Mouse (Mus musculus) lung, postnatal 0 days (tissue): Measurements from ENCODE around the gene Cnn2. TPM values are rescaled to one million over a fixed set of nuclear protein-coding genes. Genes with fewer than 3 reads are reported as not detected.
A peak's percentile ranks its signal among the peaks of the same experiment; 100 is the strongest.

Experiments
- ATAC-seq: fragments of 200-750 bp; cut with Nextera tagmentation; 2 replicates; pipeline ENCODE4 v1.8.0; 2017; ENCODE audit warnings: moderate library complexity
- DNase-seq: peaks from one replicate; pipeline ENCODE4 v3.0.0-alpha.2; 2016; ENCODE audit warnings: low spot score
- H3K27ac ChIP-seq: fragments of 300-500 bp; sonication (generic); 2 replicates; pipeline ENCODE4 v1.5.1; 2014; ENCODE audit warnings: antibody characterized with exemption, mild to moderate bottlenecking, low read length, mixed read lengths
- H3K27me3 ChIP-seq: fragments of 300-500 bp; sonication (generic); replicated peaks from 2 replicates; pipeline ENCODE4 v1.6.1; 2014; ENCODE audit warnings: low read length, mixed read lengths; ENCODE audit not compliant: insufficient read depth
- H3K36me3 ChIP-seq: fragments of 300-500 bp; sonication (generic); 2 replicates; pipeline ENCODE4 v1.6.1; 2014; ENCODE audit warnings: low read length, mixed read lengths; ENCODE audit not compliant: insufficient read depth
- H3K4me1 ChIP-seq: fragments of 300-500 bp; sonication (generic); 2 replicates; pipeline ENCODE4 v1.6.1; 2014; ENCODE audit warnings: antibody characterized with exemption, low read depth, low read length, mixed read lengths; ENCODE audit not compliant: insufficient read depth
- H3K4me2 ChIP-seq: fragments of 300-500 bp; sonication (generic); replicated peaks from 2 replicates; pipeline ENCODE4 v1.6.1; 2014; ENCODE audit warnings: low read depth, mild to moderate bottlenecking, low read length, moderate library complexity, mixed read lengths
- H3K4me3 ChIP-seq: fragments of 300-500 bp; sonication (generic); 2 replicates; pipeline ENCODE4 v1.5.1; 2014; ENCODE audit warnings: low read depth, low read length
- H3K9ac ChIP-seq: fragments of 300-500 bp; sonication (generic); replicated peaks from 2 replicates; pipeline ENCODE4 v1.6.1; 2014; ENCODE audit warnings: low read depth, mild to moderate bottlenecking
- H3K9me3 ChIP-seq: fragments of 300-500 bp; sonication (generic); 2 replicates; pipeline ENCODE4 v1.6.1; 2016; ENCODE audit warnings: low read length, mixed read lengths
- CTCF ChIP-seq: IDR thresholded peaks from 2 replicates; pipeline ENCODE4 v1.5.1; 2016; ENCODE audit warnings: antibody characterized with exemption, mild to moderate bottlenecking
- EP300 ChIP-seq: IDR thresholded peaks from 2 replicates; pipeline ENCODE4 v1.6.1; 2016; ENCODE audit warnings: antibody characterized with exemption, mild to moderate bottlenecking, control low read depth
- WGBS: fragments of 180-500 bp; shearing (Covaris S2); extraction: QIAGEN DNeasy Blood & Tissue Kit; methylation state at CpG from one replicate; pipeline ENCODE4 v1.1.7; 2014; 5-methylcytosine and 5-hydroxymethylcytosine counted together
- polyA plus RNA-seq: library from polyadenylated mRNA; unstranded; fragments of >200 nt; fragmentation: Nextera tagmentation; extraction: Ambion mirVana; gene quantifications from 2 replicates; pipeline ENCODE4 v1.2.1, GENCODE M21; 2015

Cnn2 gene
- polyA plus RNA-seq, 1 experiment from 2014 or later, result 483 TPM

DNA sequence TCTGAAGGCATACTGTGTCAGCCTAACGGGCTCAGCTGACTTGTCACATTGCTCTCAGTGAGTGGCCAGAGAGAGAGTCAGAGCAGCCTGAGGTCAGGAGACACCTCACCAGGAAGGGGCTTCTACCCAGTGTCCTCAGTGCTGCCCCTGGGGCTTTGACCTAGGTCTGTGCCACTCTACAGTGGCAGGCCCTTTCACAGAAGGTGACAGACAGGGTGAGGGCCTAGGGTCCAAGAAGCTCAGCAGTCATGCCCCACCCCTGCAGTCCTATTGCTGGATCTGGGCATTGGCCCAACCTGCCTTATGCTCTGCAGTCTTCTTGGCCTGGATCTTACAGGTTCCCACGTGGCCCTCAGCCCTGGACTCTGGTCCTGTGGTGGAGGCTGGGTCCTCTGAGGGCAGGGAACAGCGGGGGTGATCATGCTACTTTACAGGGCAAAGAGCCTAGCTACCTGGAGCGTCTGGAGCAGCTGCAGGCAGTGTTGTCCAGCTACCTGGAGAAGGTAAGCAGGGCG, 21.4 kb upstream of the Cnn2 start:
- H3K9me3 ChIP-seq, result no peaks in the 10 kb centered on the region
- 89% methylated on average over 5 of the region's 5 CpGs for WGBS
- no peak for DNase-seq
- ATAC-seq, result no peak
- peaks cover 16% of the 10 kb centered on the region for H3K36me3 ChIP-seq
- no peak for TF ChIP-seq CTCF
- TF ChIP-seq EP300, result no peak
- H3K27me3 ChIP-seq, result peaks cover 4% of the 10 kb centered on the region; the same call in 1 of the 2 replicates
- no peak overlapping the region for H3K27ac ChIP-seq
- no peak overlapping the region for H3K4me2 ChIP-seq
- no peak overlapping the region for H3K9ac ChIP-seq
- 0 out of 2 replicates have a peak, but pooled peaks cover 4% of the 10 kb centered on the region for H3K4me1 ChIP-seq
- H3K4me3 ChIP-seq, result no peak overlapping the region

DNA sequence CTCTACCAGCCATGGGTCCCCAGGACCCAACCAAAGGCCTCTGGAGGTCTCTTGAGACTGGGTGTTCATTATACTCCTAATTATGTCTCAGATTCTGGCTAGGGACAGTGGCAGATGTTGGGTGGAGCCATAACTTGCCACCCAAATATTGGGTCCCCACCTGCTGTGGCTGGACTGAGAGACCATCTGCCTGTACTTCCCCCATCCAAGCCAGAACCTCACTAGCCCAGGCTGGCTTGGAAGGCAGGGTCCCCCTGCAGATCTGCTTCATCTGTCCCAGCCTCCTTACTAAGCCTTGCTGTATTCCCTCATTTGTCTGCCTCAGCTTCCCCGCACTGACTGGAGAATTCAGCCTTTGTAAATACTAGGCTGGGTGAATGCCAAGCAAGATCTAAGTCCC, 20.2 kb upstream of the Cnn2 start:
- ATAC-seq, result no peak
- H3K27ac ChIP-seq, result no peak overlapping the region
- 65% methylated on average over 1 of the region's 1 CpGs for WGBS
- H3K27me3 ChIP-seq, result peaks cover 6% of the 10 kb centered on the region; the same call in 1 of the 2 replicates
- no peaks in the 10 kb centered on the region for H3K9me3 ChIP-seq
- 0 out of 2 replicates have a peak, but pooled peaks cover 4% of the 10 kb centered on the region for H3K4me1 ChIP-seq
- H3K4me2 ChIP-seq, result no peak overlapping the region
- TF ChIP-seq CTCF, result no peak
- no peak for TF ChIP-seq EP300
- no peak overlapping the region for H3K9ac ChIP-seq
- H3K36me3 ChIP-seq, result peaks cover 16% of the 10 kb centered on the region
- no peak for DNase-seq
- H3K4me3 ChIP-seq, result no peak overlapping the region

DNA sequence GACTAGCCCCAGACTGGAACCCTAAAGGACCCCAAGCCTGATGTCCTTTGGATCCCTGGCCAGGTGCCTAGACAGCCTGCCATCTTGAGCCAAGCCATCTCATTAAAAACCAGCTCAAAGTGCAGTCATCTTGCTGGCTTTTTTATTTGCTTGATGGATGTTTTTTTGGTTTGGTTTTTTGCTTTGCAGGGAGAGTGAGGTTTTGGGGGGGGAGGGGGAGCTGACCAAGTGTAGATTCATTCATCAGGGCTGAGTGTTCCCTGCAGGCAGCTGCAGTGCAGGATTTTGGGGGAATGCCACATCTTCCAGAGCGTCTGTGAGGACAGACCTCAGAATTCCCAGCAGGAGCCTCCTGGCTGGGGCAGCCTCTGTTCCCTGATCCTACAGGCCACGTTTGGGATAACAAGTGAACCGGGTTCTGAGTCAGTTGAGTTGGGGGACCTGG, 19.2 kb upstream of the Cnn2 start:
- Histone ChIP-seq H3K27ac (no peak overlapping the region), H3K4me2 (no peak overlapping the region), H3K9ac (no peak overlapping the region), H3K9me3 (no peaks in the 10 kb centered on the region), H3K27me3 (peaks cover 6% of the 10 kb centered on the region; the same call in 1 of the 2 replicates), H3K4me1 (0 out of 2 replicates have a peak, but pooled peaks cover 4% of the 10 kb centered on the region), H3K4me3 (no peak overlapping the region), H3K36me3 (peaks cover 16% of the 10 kb centered on the region)
- TF ChIP-seq EP300, result no peak
- peak; percentile 7; the same call in 1 of the 2 replicates for TF ChIP-seq CTCF
- DNase-seq, result no peak
- 27% methylated on average over 3 of the region's 3 CpGs for WGBS
- no peak for ATAC-seq

DNA sequence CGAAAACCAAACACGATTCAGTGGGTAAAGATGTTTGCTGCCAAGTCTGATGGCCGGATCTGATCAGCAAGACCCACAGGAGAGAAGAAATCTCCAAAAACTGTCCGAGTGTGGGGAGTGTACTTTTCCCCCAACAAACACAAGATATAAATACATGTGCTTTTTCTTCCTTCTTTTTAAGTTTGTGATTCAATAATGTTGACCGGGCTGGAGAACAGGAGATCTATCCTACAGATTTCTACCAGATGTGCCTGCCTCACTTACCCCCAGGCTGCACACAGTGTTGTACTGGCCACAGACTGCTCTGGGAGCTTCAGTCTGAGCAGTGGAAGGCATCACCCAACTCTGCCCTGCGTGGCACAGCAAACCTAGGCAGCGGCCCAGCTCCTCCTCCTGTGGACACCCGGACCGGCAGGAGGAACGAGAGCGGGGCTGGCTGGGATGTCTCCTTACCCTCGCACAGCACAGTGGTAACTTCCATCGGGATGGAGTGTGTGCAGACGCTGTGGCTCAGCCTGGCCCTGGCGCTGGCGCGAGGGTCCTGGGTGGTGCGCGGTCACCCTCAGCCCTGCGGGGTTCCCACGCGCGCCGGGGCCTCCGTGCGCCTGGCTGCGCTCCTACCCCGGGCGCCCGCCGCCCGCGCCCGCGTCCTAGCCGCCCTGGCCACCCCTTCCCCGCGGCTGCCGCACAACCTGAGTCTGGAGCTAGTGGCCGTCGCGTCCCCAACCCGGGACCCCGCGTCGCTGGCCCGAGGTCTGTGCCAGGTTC, 17.8 kb upstream of the Cnn2 start, which contains the start of gene Grin3b:
Grin3b (plus strand) TSS at position 301 of the 768 bp plus-strand sequence.
- Histone ChIP-seq H3K9me3 (no peaks in the 10 kb centered on the region), H3K4me3 (peak within 1 kb of the TSS; percentile 12; the same call in 1 of the 2 replicates), H3K4me1 (0 out of 2 replicates have a peak, but pooled peaks cover 4% of the 10 kb centered on the region), H3K9ac (no peak within 1 kb of the TSS), H3K36me3 (peaks cover 13% of the 10 kb centered on the region), H3K4me2 (peak within 1 kb of the TSS; percentile 44), H3K27ac (no peak within 1 kb of the TSS), H3K27me3 (peaks cover 6% of the 10 kb centered on the region; the same call in 1 of the 2 replicates)
- 5% methylated on average over 45 of the region's 47 CpGs for WGBS
- DNase-seq (no peak), ATAC-seq (no peak)
- TF ChIP-seq CTCF (no peak), EP300 (no peak)

DNA sequence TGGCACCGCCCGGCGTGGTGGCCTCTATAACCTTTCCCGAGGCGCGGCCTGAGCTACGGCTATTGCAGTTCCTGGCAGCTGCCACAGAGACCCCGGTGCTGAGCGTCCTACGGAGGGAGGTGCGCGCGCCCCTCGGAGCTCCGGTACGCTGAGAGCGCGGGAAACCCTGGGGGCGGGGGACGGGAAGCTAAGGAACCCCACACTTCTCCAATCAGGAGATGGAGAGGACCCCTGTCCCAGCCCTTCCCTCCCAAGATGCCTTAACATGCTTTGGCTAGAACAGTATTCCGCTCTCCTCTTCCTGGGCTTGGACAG, 17.2 kb upstream of the Cnn2 start:
- WGBS, result 4% methylated on average over 20 of the region's 21 CpGs
- TF ChIP-seq CTCF (no peak), EP300 (no peak)
- no peak for ATAC-seq

DNA sequence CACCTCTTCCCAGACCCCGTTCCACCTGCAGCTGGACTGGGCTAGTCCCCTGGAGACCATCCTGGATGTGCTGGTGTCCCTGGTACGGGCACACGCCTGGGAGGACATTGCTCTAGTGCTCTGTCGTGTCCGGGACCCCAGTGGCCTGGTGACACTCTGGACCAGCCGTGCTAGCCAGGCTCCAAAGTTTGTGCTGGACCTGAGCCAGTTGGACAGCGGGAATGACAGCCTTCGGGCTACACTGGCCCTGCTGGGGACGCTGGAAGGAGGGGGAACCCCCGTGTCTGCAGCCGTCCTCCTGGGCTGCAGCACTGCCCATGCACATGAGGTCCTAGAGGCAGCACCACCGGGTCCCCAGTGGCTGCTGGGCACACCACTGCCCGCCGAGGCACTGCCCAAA, 15.6 kb upstream of the Cnn2 start:
- no peak overlapping the region for H3K27ac ChIP-seq
- DNase-seq, result peak; percentile 27
- peaks cover 6% of the 10 kb centered on the region; the same call in 1 of the 2 replicates for H3K27me3 ChIP-seq
- H3K4me2 ChIP-seq, result no peak overlapping the region
- TF ChIP-seq CTCF (no peak), EP300 (no peak)
- no peak overlapping the region for H3K9ac ChIP-seq
- 0 out of 2 replicates have a peak, but pooled peaks cover 4% of the 10 kb centered on the region for H3K4me1 ChIP-seq
- 41% methylated on average over 14 of the region's 14 CpGs for WGBS
- ATAC-seq, result no peak
- peaks cover 27% of the 10 kb centered on the region for H3K36me3 ChIP-seq
- H3K4me3 ChIP-seq, result no peak overlapping the region
- H3K9me3 ChIP-seq, result no peaks in the 10 kb centered on the region

More for the DNA sequence above, 17.2 kb upstream of the Cnn2 start:
- Histone ChIP-seq H3K9me3 (no peaks in the 10 kb centered on the region), H3K4me2 (peak overlapping the region; percentile 44), H3K4me3 (peak overlapping the region; percentile 12; the same call in 1 of the 2 replicates), H3K27ac (no peak overlapping the region), H3K9ac (no peak overlapping the region), H3K36me3 (peaks cover 19% of the 10 kb centered on the region), H3K27me3 (peaks cover 6% of the 10 kb centered on the region; the same call in 1 of the 2 replicates), H3K4me1 (0 out of 2 replicates have a peak, but pooled peaks cover 4% of the 10 kb centered on the region)
- no peak for DNase-seq
